9 mouse cellular contexts compared by ENCODE assay signal in genomic region chr7:128860141-128860540, GRCm38 (mm10).
DNase-seq lines count a peak whose midpoint lies in the region; ATAC-seq lines count a peak whose summit lies in the region.
"Had no signal": no experiment of that assay in that cellular context is flagged by ENCODE, and none has a peak within 500 bp of the region (broad histone marks: within the 10 kb centered on the region; RNA-seq: fewer than 3 reads in every experiment).

No protein-coding gene starts in this region.

- no peaks in the 10 kb centered on the region for H3K9me3 ChIP-seq in kidney, embryonic 15.5 days (replicated peaks)
- no peaks in the 10 kb centered on the region for H3K9me3 ChIP-seq in limb, embryonic 11.5 days (ENCODE audit: control insufficient read depth, low read length)
- H3K9me3 ChIP-seq in neural tube, embryonic 11.5 days (ENCODE audit: control insufficient read depth, low read length): no peaks in the 10 kb centered on the region
- H3K9me3 ChIP-seq: embryonic facial prominence, embryonic 13.5 days had no signal

- peak; percentile 14 for DNase-seq in kidney, adult 11 months
- DNase-seq in cerebellum, adult 11-12 months: peak; percentile 4
- DNase-seq in forelimb bud, embryonic 11.5 days (ENCODE audit: low read depth, low spot score): peak; percentile 75
- peak; percentile 7 to 65 for DNase-seq in kidney, adult 8-10 months
- DNase-seq in limb, embryonic 11.5 days (ENCODE audit: low spot score): peak; percentile 84
- peak; percentile 76 for DNase-seq in neural tube, embryonic 11.5 days (ENCODE audit: low spot score)
- peak; percentile 5 to 45 for DNase-seq in thymus, postnatal 10 days (ENCODE audit: low spot score in 2 of 2)

- H3K4me3 ChIP-seq in kidney, embryonic 15.5 days (replicated peaks): no peak overlapping the region
- H3K4me3 ChIP-seq in limb, embryonic 11.5 days (ENCODE audit: low read depth, low read length): no peak overlapping the region
- H3K4me3 ChIP-seq in neural tube, embryonic 11.5 days (ENCODE audit: low read depth, low read length): no peak overlapping the region
- H3K4me3 ChIP-seq: embryonic facial prominence, embryonic 13.5 days had no signal

- WGBS in kidney, embryonic 15.5 days: 3% methylated on average over 3 of the region's 3 CpGs
- 6% methylated on average over 3 of the region's 3 CpGs for WGBS in limb, embryonic 11.5 days
- WGBS in neural tube, embryonic 11.5 days: 5% methylated on average over 3 of the region's 3 CpGs

- H3K4me1 ChIP-seq in kidney, embryonic 15.5 days: no peaks in the 10 kb centered on the region
- no peaks in the 10 kb centered on the region for H3K4me1 ChIP-seq in limb, embryonic 11.5 days (ENCODE audit: control insufficient read depth, insufficient read depth, low read length)
- H3K4me1 ChIP-seq in neural tube, embryonic 11.5 days (ENCODE audit: control insufficient read depth, insufficient read depth, low read length): no peaks in the 10 kb centered on the region
- H3K4me1 ChIP-seq: embryonic facial prominence, embryonic 13.5 days had no signal

- no peaks in the 10 kb centered on the region for H3K36me3 ChIP-seq in kidney, embryonic 15.5 days
- no peaks in the 10 kb centered on the region for H3K36me3 ChIP-seq in limb, embryonic 11.5 days (ENCODE audit: control insufficient read depth, insufficient read depth, low read length)
- no peaks in the 10 kb centered on the region for H3K36me3 ChIP-seq in neural tube, embryonic 11.5 days (ENCODE audit: control insufficient read depth, insufficient read depth, low read length)
- H3K36me3 ChIP-seq: embryonic facial prominence, embryonic 13.5 days had no signal

- no peaks in the 10 kb centered on the region for H3K27me3 ChIP-seq in kidney, embryonic 15.5 days
- no peaks in the 10 kb centered on the region for H3K27me3 ChIP-seq in limb, embryonic 11.5 days (ENCODE audit: control insufficient read depth, insufficient read depth, low read length)
- H3K27me3 ChIP-seq in neural tube, embryonic 11.5 days (ENCODE audit: control insufficient read depth, insufficient read depth, low read length): no peaks in the 10 kb centered on the region

- no peak overlapping the region for H3K9ac ChIP-seq in kidney, embryonic 15.5 days
- no peak overlapping the region for H3K9ac ChIP-seq in limb, embryonic 11.5 days (ENCODE audit: low read length)
- no peak overlapping the region for H3K9ac ChIP-seq in neural tube, embryonic 11.5 days (ENCODE audit: low read length)
- H3K9ac ChIP-seq: embryonic facial prominence, embryonic 13.5 days had no signal

- no peak overlapping the region for H3K27ac ChIP-seq in kidney, embryonic 15.5 days
- no peak overlapping the region for H3K27ac ChIP-seq in limb, embryonic 11.5 days (replicated peaks; ENCODE audit: low read depth, low read length)
- no peak overlapping the region for H3K27ac ChIP-seq in neural tube, embryonic 11.5 days (ENCODE audit: low read depth, low read length)
- H3K27ac ChIP-seq: embryonic facial prominence, embryonic 13.5 days had no signal

- no peak for ATAC-seq in kidney, embryonic 15.5 days (replicated peaks; ENCODE audit: low FRiP score)
- ATAC-seq in limb, embryonic 11.5 days (ENCODE audit: insufficient number of reproducible peaks, low FRiP score, low TSS enrichment, low read depth): no peak
- ATAC-seq in neural tube, embryonic 11.5 days (ENCODE audit: insufficient read depth, low FRiP score, low TSS enrichment): no peak

- H3K4me2 ChIP-seq in kidney, embryonic 15.5 days: no peak overlapping the region
- H3K4me2 ChIP-seq in limb, embryonic 11.5 days (ENCODE audit: low read depth, severe bottlenecking): no peak overlapping the region
- no peak overlapping the region for H3K4me2 ChIP-seq in neural tube, embryonic 11.5 days (ENCODE audit: low read depth)
- H3K4me2 ChIP-seq: embryonic facial prominence, embryonic 13.5 days had no signal

Comparison
In these comparisons a context has a peak if more than half of its experiments do, and no peak if none do; other contexts are left out.
1. DNase-seq: peak in every context shown above with its lines; median percentile 84 in limb, embryonic 11.5 days; 76 in neural tube, embryonic 11.5 days; 75 in forelimb bud, embryonic 11.5 days; 36 in kidney, adult 8-10 months; 25 in thymus, postnatal 10 days; 14 in kidney, adult 11 months; 4 in cerebellum, adult 11-12 months.